Mouse (Mus musculus) bone marrow, adult 2 months (tissue): ENCODE results near the gene Brix1. TPM values are rescaled to one million over a fixed set of nuclear protein-coding genes. Genes with fewer than 3 reads are reported as not detected.
A peak's percentile ranks its signal among the peaks of the same experiment; 100 is the strongest.
"Not testable (repeated sequence)": the region's sequence is repeated elsewhere in the genome, so short reads cannot be mapped to it uniquely, and the experiment has no call there.

Source experiments
- H3K27ac ChIP-seq: fragments of 200-500 bp; 2 replicates; pipeline ENCODE4 v1.5.1; 2012; ENCODE audit warnings: low read depth, mild to moderate bottlenecking, control low read depth, inconsistent platforms, low read length; ENCODE audit not compliant: control insufficient read depth, poor library complexity, insufficient read depth
- H3K4me1 ChIP-seq: fragments of 200-500 bp; 2 replicates; pipeline ENCODE4 v1.6.1; 2011; ENCODE audit warnings: low read length; ENCODE audit not compliant: control insufficient read depth, insufficient read depth
- H3K4me3 ChIP-seq: fragments of 200-500 bp; replicated peaks from 2 replicates; pipeline ENCODE3; 2011; ENCODE audit warnings: mild to moderate bottlenecking, low read depth, low read length, control low read depth; ENCODE audit not compliant: control insufficient read depth
- CTCF ChIP-seq: fragments of 200-500 bp; IDR thresholded peaks from 2 replicates; pipeline ENCODE4 v1.5.1; 2011; ENCODE audit warnings: low read length, control low read depth; ENCODE audit not compliant: control insufficient read depth, insufficient read depth
- POLR2A ChIP-seq: fragments of 200-500 bp; IDR thresholded peaks from 2 replicates; pipeline ENCODE4 v1.6.1; 2011; ENCODE audit warnings: low read depth, mild to moderate bottlenecking, control low read depth, low read length, borderline replicate concordance; ENCODE audit not compliant: control insufficient read depth
- WGBS: fragments of 180-500 bp; shearing (Covaris S2); methylation state at CpG from one replicate; pipeline ENCODE4 v1.1.7; 2018; 5-methylcytosine and 5-hydroxymethylcytosine counted together
- polyA plus RNA-seq: library from polyadenylated mRNA; stranded (reverse); fragments of >200 nt; gene quantifications from 2 replicates; pipeline ENCODE4 v1.2.4, GENCODE M21; 2011; ENCODE audit warnings: low replicate concordance; ENCODE audit not compliant: missing spikeins, insufficient read depth, insufficient read length

The Brix1 gene
- polyA plus RNA-seq, result 15.1 and 45.1 TPM in 2 replicates

- Histone ChIP-seq H3K4me1 (no peaks in the 10 kb centered on the region; the same call in 1 of the 2 replicates), H3K27ac (no peak within 1 kb of the TSS), H3K4me3 (peak within 1 kb of the TSS; percentile 85)
- TF ChIP-seq CTCF, result no peak
- TF ChIP-seq POLR2A, result peak; percentile 86; the same call in 1 of the 2 replicates
- WGBS, result under 1% methylated on average over 58 of the region's 58 CpGs
Measured at GRCm38 (mm10) chr15:10485484-10486364, at the start of gene Brix1, which contains the start of gene Rad1. Gene Brix1 (minus strand): TSS chr15:10485947. Gene Rad1 (plus strand): TSS chr15:10486018.

- Histone ChIP-seq H3K4me1 (no peaks in the 10 kb centered on the region), H3K4me3 (no peak overlapping the region), H3K27ac (no peak overlapping the region)
- TF ChIP-seq POLR2A (no peak), CTCF (no peak)
- WGBS, result 80% methylated on average over 5 of the region's 5 CpGs
Measured at GRCm38 (mm10) chr15:10534591-10534990, 48.8 kb upstream of the Brix1 start.

GRCm38 (mm10) chr15:10533361-10533760 is 47.6 kb upstream of the Brix1 start:
- H3K27ac ChIP-seq, H3K4me1 ChIP-seq, H3K4me3 ChIP-seq: not testable (repeated sequence)
- WGBS, result 86% methylated on average over 10 of the region's 10 CpGs

GRCm38 (mm10) chr15:10531352-10531751 is 45.6 kb upstream of the Brix1 start:
- Histone ChIP-seq H3K4me1 (no peaks in the 10 kb centered on the region), H3K27ac (no peak overlapping the region), H3K4me3 (no peak overlapping the region)
- TF ChIP-seq POLR2A (no peak), CTCF (no peak)
- WGBS, result 66% methylated on average over 4 of the region's 4 CpGs

GRCm38 (mm10) chr15:10525896-10526295 is 40.1 kb upstream of the Brix1 start:
- Histone ChIP-seq H3K4me1 (no peaks in the 10 kb centered on the region), H3K4me3 (no peak overlapping the region), H3K27ac (no peak overlapping the region)
- TF ChIP-seq CTCF (no peak), POLR2A (no peak)
- 61% methylated on average over 1 of the region's 1 CpGs for WGBS

- H3K27ac ChIP-seq, result no peak overlapping the region
- H3K4me1 ChIP-seq, result no peaks in the 10 kb centered on the region
- WGBS, result 85% methylated on average over 7 of the region's 7 CpGs
- no peak overlapping the region for H3K4me3 ChIP-seq
- no peak for TF ChIP-seq POLR2A
- TF ChIP-seq CTCF, result no peak
Measured at GRCm38 (mm10) chr15:10515166-10515565, 29.4 kb upstream of the Brix1 start.

GRCm38 (mm10) chr15:10506099-10506498 is 20.4 kb upstream of the Brix1 start:
- 74% methylated on average over 11 of the region's 11 CpGs for WGBS
- TF ChIP-seq CTCF (no peak), POLR2A (no peak)
- H3K4me3 ChIP-seq, result no peak overlapping the region
- no peaks in the 10 kb centered on the region for H3K4me1 ChIP-seq
- H3K27ac ChIP-seq, result no peak overlapping the region

- WGBS, result 51% methylated on average over 11 of the region's 11 CpGs
- Histone ChIP-seq H3K4me3 (no peak overlapping the region), H3K4me1 (no peaks in the 10 kb centered on the region), H3K27ac (no peak overlapping the region)
- peak; percentile 51 for TF ChIP-seq CTCF
- no peak for TF ChIP-seq POLR2A
Measured at GRCm38 (mm10) chr15:10500838-10501719, 15.3 kb upstream of the Brix1 start.
